Mouse (Mus musculus): ENCODE data around the gene Ceacam19. TPM values are rescaled to one million over a fixed set of nuclear protein-coding genes. Genes with fewer than 3 reads are reported as not detected.

Ceacam19 gene
- total RNA-seq, 2 experiments from 2014 or later, result not detected

GRCm38 (mm10) chr7:19844521-19845171 lies 43.1 kb downstream of the Ceacam19 start:
- intact Hi-C loops (cut with DNase I), result no loop called here
- no peak for DNase-seq (ENCODE audit: low spot score in 2 of 2)

- peak; percentile 56 to 65 for DNase-seq (ENCODE audit: low spot score in 2 of 2)
- intact Hi-C loops (cut with DNase I), result loop anchor here (1.0 kb wide), 1 partner anchor 40 kb away; no protein-coding TSS in a partner anchor
Observed at GRCm38 (mm10) chr7:19843561-19843960, 44.2 kb downstream of the Ceacam19 start.

- no peak for DNase-seq (ENCODE audit: low spot score in 2 of 2)
- intact Hi-C loops (cut with DNase I), result loop anchor here (1.0 kb wide), 1 partner anchor 40 kb away; no protein-coding TSS in a partner anchor
Observed at GRCm38 (mm10) chr7:19842885-19843504, 44.8 kb downstream of the Ceacam19 start.

GRCm38 (mm10) chr7:19841686-19842413 lies 45.9 kb downstream of the Ceacam19 start:
- intact Hi-C loops (cut with DNase I), result no loop called here
- no peak for DNase-seq (ENCODE audit: low spot score in 2 of 2)

- no peak for DNase-seq (ENCODE audit: low spot score in 2 of 2)
- intact Hi-C loops (cut with DNase I), result no loop called here
Observed at GRCm38 (mm10) chr7:19840936-19841335, 46.8 kb downstream of the Ceacam19 start.

- intact Hi-C loops (cut with DNase I), result no loop called here
- DNase-seq (ENCODE audit: low spot score in 2 of 2), result no peak
Observed at GRCm38 (mm10) chr7:19840371-19840770, 47.4 kb downstream of the Ceacam19 start.

- intact Hi-C loops (cut with DNase I), result no loop called here
- DNase-seq (ENCODE audit: low spot score in 2 of 2), result no peak
Observed at GRCm38 (mm10) chr7:19836843-19837242, 50.9 kb downstream of the Ceacam19 start.

- DNase-seq (ENCODE audit: low spot score in 2 of 2), result no peak
- intact Hi-C loops (cut with DNase I), result no loop called here
Observed at GRCm38 (mm10) chr7:19834055-19834454, 53.7 kb downstream of the Ceacam19 start.

GRCm38 (mm10) chr7:19831837-19832236 lies 55.9 kb downstream of the Ceacam19 start:
- DNase-seq (ENCODE audit: low spot score in 2 of 2), result no peak
- intact Hi-C loops (cut with DNase I), result no loop called here

GRCm38 (mm10) chr7:19830682-19831156 lies 57.0 kb downstream of the Ceacam19 start:
- DNase-seq (ENCODE audit: low spot score in 2 of 2), result peak in 1 of 2 experiments; percentile 37
- intact Hi-C loops (cut with DNase I), result no loop called here

GRCm38 (mm10) chr7:19829694-19830093 lies 58.1 kb downstream of the Ceacam19 start:
- intact Hi-C loops (cut with DNase I), result no loop called here
- DNase-seq (ENCODE audit: low spot score in 2 of 2), result no peak

GRCm38 (mm10) chr7:19826756-19827155 lies 61.0 kb downstream of the Ceacam19 start:
- intact Hi-C loops (cut with DNase I), result no loop called here
- DNase-seq (ENCODE audit: low spot score in 2 of 2), result no peak

Other genes with a start within 250 kb of the Ceacam19 start
- gene Clptm1, start 222.9 kb downstream of the Ceacam19 start, total RNA-seq (2021), result 100 to 1,000 TPM; 144 to 151 TPM
- not detected for gene Apoc2, start 210.0 kb downstream of the Ceacam19 start, total RNA-seq (2021)
- not detected for gene Gm44805, start 206.5 kb downstream of the Ceacam19 start, total RNA-seq (2021)
- gene Apoc4, start 206.5 kb downstream of the Ceacam19 start, total RNA-seq (2021), result not detected
- 1 to 10 TPM; 2.6 to 4.0 TPM for gene Apoc1, start 195.3 kb downstream of the Ceacam19 start, total RNA-seq (2021)
- gene Apoe, start 188.8 kb downstream of the Ceacam19 start, total RNA-seq (2021), result 1,000 to 10,000 TPM; 2,052 to 2,099 TPM
- 100 to 1,000 TPM; 112 to 115 TPM for gene Tomm40, start 172.5 kb downstream of the Ceacam19 start, total RNA-seq (2021)
- 1 to 10 TPM; 7.4 to 9.3 TPM for gene Nectin2, start 137.5 kb downstream of the Ceacam19 start, total RNA-seq (2021)
- 10 to 100 TPM; 10.4 to 12.5 TPM for gene Bcam, start 116.9 kb downstream of the Ceacam19 start, total RNA-seq (2021)
- not detected for gene Cblc, start 91.2 kb downstream of the Ceacam19 start, total RNA-seq (2021)
- under 1 TPM; 0.46 to 0.53 TPM for gene Bcl3, start 65.2 kb downstream of the Ceacam19 start, total RNA-seq (2021)
- gene Gm19345, start 36.0 kb downstream of the Ceacam19 start, total RNA-seq (2021), result 1 to 10 TPM; 2.3 to 2.5 TPM
- not detected for gene Ceacam16, start 26.7 kb downstream of the Ceacam19 start, total RNA-seq (2021)
- 10 to 100 TPM; 10.7 to 13.3 TPM for gene Pvr, start 33.2 kb upstream of the Ceacam19 start, total RNA-seq (2021)
- gene Igsf23, start 62.8 kb upstream of the Ceacam19 start, total RNA-seq (2021), result not detected
- not detected for gene Ceacam20, start 77.4 kb upstream of the Ceacam19 start, total RNA-seq (2021)
- not detected for gene Nlrp9b, start 103.5 kb upstream of the Ceacam19 start, total RNA-seq (2021)
- gene Vmn1r91, start 211.7 kb upstream of the Ceacam19 start, total RNA-seq (2021), result not detected
- gene Gm16442, start 234.6 kb upstream of the Ceacam19 start, total RNA-seq (2021), result not detected